Mouse (Mus musculus) left cerebral cortex, adult 6 months (tissue): ENCODE results near the gene Ckmt1. TPM values are rescaled to one million over a fixed set of nuclear protein-coding genes. Genes with fewer than 3 reads are reported as not detected.

Experiments
- long read RNA-seq, 2 experiments: library from polyadenylated mRNA; unstranded; transcript quantifications; one replicate each; pipeline ENCODE4 v2.0.0; 2019 to 2020
- polyA plus RNA-seq: library from polyadenylated mRNA; unstranded; fragments of <200 nt; fragmentation: Nextera tagmentation; gene quantifications from 2 replicates; pipeline ENCODE4 v1.2.3, GENCODE M21; 2021

The Ckmt1 gene
- polyA plus RNA-seq = 304 and 453 TPM in 2 replicates
- long read RNA-seq, experiment 1, transcript Ckmt1-201 (9 exons, 1,620 nt) = major isoform, 1,196 of 1,267 reads
- long read RNA-seq, experiment 1, partial matches to known transcripts = 19 of 1,267 reads
- long read RNA-seq, experiment 1, other reads (novel, unspliced or antisense) = 49 of 1,267 reads
- long read RNA-seq, experiment 2, transcript Ckmt1-201 (9 exons, 1,620 nt) = major isoform, 247 of 299 reads
- long read RNA-seq, experiment 2, partial matches to known transcripts = 37 of 299 reads
- long read RNA-seq, experiment 2, other reads (novel, unspliced or antisense) = 12 of 299 reads

DNA sequence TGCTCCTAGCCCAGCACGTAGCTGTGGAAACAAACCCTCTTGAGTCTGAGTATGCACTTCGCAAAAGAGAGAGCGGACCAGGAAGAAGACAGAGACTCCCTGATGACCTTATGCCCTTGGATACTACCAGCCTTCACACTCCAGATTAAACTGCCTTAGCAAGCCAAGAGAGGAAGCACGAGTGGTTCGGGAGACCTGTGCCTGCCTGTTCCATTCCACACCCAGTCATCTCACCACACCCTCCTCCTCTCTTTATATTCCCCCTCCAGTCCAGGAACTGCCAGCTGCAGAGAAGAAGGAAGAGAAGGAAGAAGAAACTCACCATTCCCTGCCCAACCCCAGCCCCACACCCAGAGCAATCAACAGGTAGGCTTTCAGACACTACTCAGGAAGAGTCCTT lies at the start of gene Ckmt1:
Ckmt1 (plus strand) TSS at position 221 of the 400 bp plus-strand sequence.

DNA sequence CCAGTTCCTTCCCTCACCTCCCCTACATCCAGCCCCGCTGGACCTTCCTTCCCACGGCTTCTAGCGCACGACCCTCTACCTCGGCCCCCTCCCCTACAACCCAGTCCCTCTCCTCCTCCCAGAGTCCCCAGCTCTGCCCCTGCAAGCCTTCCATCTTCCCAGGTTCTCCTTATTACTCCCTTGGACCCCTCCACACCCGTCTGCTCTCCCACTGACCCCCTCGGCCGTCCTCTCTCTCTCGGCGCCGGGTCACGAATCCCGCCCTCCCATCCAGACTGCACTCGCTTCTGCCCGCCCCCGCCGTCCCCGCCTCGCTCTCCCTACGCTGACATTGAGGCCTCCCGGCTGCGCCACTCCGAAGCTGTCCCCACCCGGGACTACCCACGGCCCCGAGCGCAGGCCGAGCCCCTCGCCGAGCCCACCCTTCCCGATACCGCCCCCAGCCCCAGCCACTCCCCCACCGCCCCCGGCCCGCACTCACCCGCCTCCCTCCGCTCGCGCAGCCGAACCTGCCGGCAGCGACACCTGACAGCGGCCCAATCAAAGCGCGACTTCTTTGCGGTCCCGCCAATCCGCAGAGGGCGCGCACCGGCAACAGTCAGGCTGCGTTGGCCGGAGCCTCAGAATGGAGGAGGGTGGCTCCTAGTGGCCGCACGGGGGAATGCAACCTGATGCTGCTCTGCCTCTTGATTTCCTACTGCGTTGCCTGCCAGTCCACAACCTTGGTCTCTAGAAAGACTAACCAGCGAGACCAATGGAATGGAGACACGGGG lies 2.5 kb upstream of the Ckmt1 start, which contains the start of gene Ppip5k1:
Ppip5k1 (minus strand) TSS at position 577 of the 773 bp plus-strand sequence.

DNA sequence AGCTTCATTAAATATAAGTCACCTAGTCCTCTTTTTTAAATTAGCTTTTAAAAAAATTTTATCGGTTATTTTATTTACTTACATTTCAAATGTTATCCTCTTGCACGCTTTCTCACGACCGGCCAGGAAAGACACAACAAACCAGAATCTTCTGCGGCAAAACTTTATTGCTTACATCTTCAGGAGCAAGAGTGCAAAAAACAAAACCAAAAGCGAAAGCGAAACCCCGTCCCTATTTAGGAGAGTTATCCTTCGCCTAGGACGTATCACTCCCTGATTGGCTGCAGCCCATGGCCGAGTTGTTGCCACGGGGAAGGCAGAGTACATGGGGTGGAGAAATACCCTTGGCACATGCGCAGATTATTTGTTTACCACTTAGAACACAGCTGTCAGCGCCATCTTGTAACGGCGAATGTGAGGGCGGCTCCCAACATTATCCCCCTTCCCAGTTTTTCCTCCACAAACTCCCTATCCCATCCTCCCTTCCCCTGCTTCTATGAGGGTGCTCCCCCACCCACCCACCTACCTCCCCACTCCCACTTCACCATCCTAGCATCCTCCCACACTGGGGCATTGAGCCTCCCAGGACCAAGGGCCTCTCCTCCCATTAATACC lies 29.6 kb downstream of the Ckmt1 start, which contains the start of gene Strc:
Strc (minus strand) TSS at position 208 of the 615 bp plus-strand sequence.

Other genes starting within 250 kb of the Ckmt1 start
- gene Tgm7, start 247.9 kb upstream of the Ckmt1 start, polyA plus RNA-seq = not detected in 2 replicates
- gene Adal, start 217.3 kb upstream of the Ckmt1 start, polyA plus RNA-seq = 9.8 and 13.2 TPM in 2 replicates
- 5.2 and 9.5 TPM in 2 replicates for gene Lcmt2, start 217.1 kb upstream of the Ckmt1 start, polyA plus RNA-seq
- gene Tubgcp4, start 187.1 kb upstream of the Ckmt1 start, polyA plus RNA-seq = 10.3 and 12.6 TPM in 2 replicates
- 2.0 and 2.3 TPM in 2 replicates for gene Zscan29, start 186.6 kb upstream of the Ckmt1 start, polyA plus RNA-seq
- gene Trp53bp1, start 86.3 kb upstream of the Ckmt1 start, polyA plus RNA-seq = 20.2 and 28.1 TPM in 2 replicates
- 116 and 149 TPM in 2 replicates for gene Map1a, start 68.1 kb upstream of the Ckmt1 start, polyA plus RNA-seq
- gene Ppip5k1, start 2.3 kb upstream of the Ckmt1 start, polyA plus RNA-seq = 24.7 and 28.6 TPM in 2 replicates
- 0.04 TPM in 1 of 2 replicates, not detected in the other for gene Strc, start 29.5 kb downstream of the Ckmt1 start, polyA plus RNA-seq
- gene Pdia3, start 56.1 kb downstream of the Ckmt1 start, polyA plus RNA-seq = 77.7 and 103 TPM in 2 replicates
- 0.81 and 1.7 TPM in 2 replicates for gene Catsper2, start 56.1 kb downstream of the Ckmt1 start, polyA plus RNA-seq
- 0.90 and 1.5 TPM in 2 replicates for gene Ell3, start 86.6 kb downstream of the Ckmt1 start, polyA plus RNA-seq
- gene Serf2, start 91.5 kb downstream of the Ckmt1 start, polyA plus RNA-seq = 612 and 693 TPM in 2 replicates
- gene Hypk, start 95.6 kb downstream of the Ckmt1 start, polyA plus RNA-seq = 97.5 and 119 TPM in 2 replicates
- 0.21 TPM in 1 of 2 replicates, not detected in the other for gene Serinc4, start 99.1 kb downstream of the Ckmt1 start, polyA plus RNA-seq
- gene Mfap1b, start 116.4 kb downstream of the Ckmt1 start, polyA plus RNA-seq = 37.3 and 49.3 TPM in 2 replicates
- gene Mfap1a, start 149.0 kb downstream of the Ckmt1 start, polyA plus RNA-seq = 11.3 and 13.6 TPM in 2 replicates
- 1.5 and 1.7 TPM in 2 replicates for gene Wdr76, start 149.0 kb downstream of the Ckmt1 start, polyA plus RNA-seq